ENCODE assay signal across 8 mouse cellular contexts in the genomic region with DNA sequence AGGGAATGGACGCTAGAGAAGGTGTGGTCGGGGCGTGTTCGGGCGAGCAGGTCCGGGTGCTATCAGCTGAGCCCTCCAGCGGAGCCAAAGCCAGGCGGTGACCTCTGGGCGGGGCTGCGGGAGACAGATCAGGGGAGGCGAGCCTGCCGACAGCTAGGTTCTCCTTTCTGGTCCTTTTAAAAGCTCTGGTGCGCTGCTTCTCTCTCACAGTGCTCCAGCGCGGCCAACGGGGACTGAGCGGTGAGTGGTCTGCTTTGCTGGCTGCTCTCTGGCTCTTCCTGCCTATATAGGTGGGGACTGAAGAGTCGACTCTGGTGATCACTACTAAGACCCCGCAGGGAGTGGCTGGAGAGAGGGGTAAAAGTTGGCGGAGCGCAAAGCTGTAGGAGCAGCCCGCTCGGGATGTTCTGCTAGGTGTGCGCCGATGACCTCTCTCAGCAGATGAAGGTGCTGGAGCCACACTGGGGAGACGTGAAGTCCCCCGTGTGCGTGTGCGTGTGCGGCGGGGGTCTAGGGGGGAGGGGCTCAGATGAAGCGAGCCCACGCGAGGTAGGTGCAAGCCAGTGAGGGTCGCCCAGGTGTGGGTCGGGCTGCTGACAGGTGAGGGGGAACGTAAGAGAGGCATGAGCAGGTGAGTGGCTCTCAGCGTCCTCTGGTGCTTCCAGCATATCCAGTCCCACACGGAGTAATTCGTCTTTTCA. TPM values are rescaled to one million over a fixed set of nuclear protein-coding genes. Genes with fewer than 3 reads are reported as not detected.
A peak's percentile ranks its signal among the peaks of the same experiment; 100 is the strongest.
DNase-seq lines count a peak whose midpoint lies in the region; ATAC-seq and TF ChIP-seq lines count a peak whose summit lies in the region.

No protein-coding gene starts in this region.

- no peak for TF ChIP-seq CTCF in left cerebral cortex, adult 2 months (IDR thresholded peaks at IDR 0.05)

- no peak overlapping the region for H3K27ac ChIP-seq in left cerebral cortex, adult 2 months
- peak overlapping the region; percentile 81 for H3K27ac ChIP-seq in heart, embryonic 10.5 days
- peak overlapping the region; percentile 20; the same call in 1 of the 2 replicates for H3K27ac ChIP-seq in kidney, embryonic 15.5 days
- H3K27ac ChIP-seq in stomach, embryonic 14.5 days (ENCODE audit: low read length): no peak overlapping the region

- peak overlapping the region; percentile 95 for H3K4me2 ChIP-seq in kidney, embryonic 15.5 days
- peak overlapping the region; percentile 90 for H3K4me2 ChIP-seq in stomach, embryonic 14.5 days (replicated peaks; ENCODE audit: low read depth, low read length)

- H3K4me1 ChIP-seq in heart, embryonic 10.5 days: peaks cover 30% of the 10 kb centered on the region
- peaks cover 38% of the 10 kb centered on the region for H3K4me1 ChIP-seq in kidney, embryonic 15.5 days
- peaks cover 17% of the 10 kb centered on the region for H3K4me1 ChIP-seq in stomach, embryonic 14.5 days (ENCODE audit: control insufficient read depth, insufficient read depth, low read length)

- H3K27me3 ChIP-seq in heart, embryonic 10.5 days (ENCODE audit: insufficient read depth, poor library complexity, severe bottlenecking): peaks cover 36% of the 10 kb centered on the region
- H3K27me3 ChIP-seq in kidney, embryonic 15.5 days: peaks cover 67% of the 10 kb centered on the region
- peaks cover 18% of the 10 kb centered on the region for H3K27me3 ChIP-seq in stomach, embryonic 14.5 days (ENCODE audit: control insufficient read depth, insufficient read depth, low read length)

- WGBS in heart, embryonic 10.5 days: under 1% methylated on average over 40 of the region's 40 CpGs
- under 1% methylated on average over 40 of the region's 40 CpGs for WGBS in kidney, embryonic 15.5 days
- WGBS in stomach, embryonic 14.5 days: 1% methylated on average over 40 of the region's 40 CpGs

- intact Hi-C loops in left cerebral cortex, adult 2 months (cut with DNase I): no loop called here
- intact Hi-C loops in left cerebral cortex, postnatal 14 days (cut with DNase I): no loop called here

- peak; percentile 63 for ATAC-seq in kidney, embryonic 15.5 days (replicated peaks; ENCODE audit: low FRiP score)
- peak; percentile 71 for ATAC-seq in stomach, embryonic 14.5 days (ENCODE audit: insufficient number of reproducible peaks, insufficient read depth, low FRiP score, low read depth)

- H3K36me3 ChIP-seq in heart, embryonic 10.5 days: no peaks in the 10 kb centered on the region
- H3K36me3 ChIP-seq in kidney, embryonic 15.5 days: no peaks in the 10 kb centered on the region
- no peaks in the 10 kb centered on the region for H3K36me3 ChIP-seq in stomach, embryonic 14.5 days (ENCODE audit: control insufficient read depth, insufficient read depth, low read length)

- no peak for DNase-seq in left cerebral cortex, adult 2 months (ENCODE audit: extremely low spot score in 1 of 2, low spot score in 2 of 2)
- DNase-seq in left cerebral cortex, postnatal 14 days (ENCODE audit: low spot score in 2 of 2): no peak
- DNase-seq in embryo, embryonic 10.5 days (ENCODE audit: low spot score): peak; percentile 67
- peak; percentile 82 for DNase-seq in heart, embryonic 10.5 days (ENCODE audit: low spot score)
- DNase-seq in lung, postnatal 25 days (ENCODE audit: low spot score): peak; percentile 34
- no peak for DNase-seq in right cerebral cortex, adult 2 months (ENCODE audit: low spot score in 2 of 2)

- H3K4me3 ChIP-seq in left cerebral cortex, adult 2 months: peak overlapping the region; percentile 44
- H3K4me3 ChIP-seq in heart, embryonic 10.5 days: peak overlapping the region; percentile 64
- H3K4me3 ChIP-seq in kidney, embryonic 15.5 days (replicated peaks): peak overlapping the region; percentile 49
- peak overlapping the region; percentile 38 for H3K4me3 ChIP-seq in stomach, embryonic 14.5 days (ENCODE audit: low read depth, low read length)

- no peaks in the 10 kb centered on the region for H3K9me3 ChIP-seq in heart, embryonic 10.5 days
- no peaks in the 10 kb centered on the region for H3K9me3 ChIP-seq in kidney, embryonic 15.5 days (replicated peaks)
- H3K9me3 ChIP-seq in stomach, embryonic 14.5 days (ENCODE audit: control insufficient read depth, low read depth, low read length): no peaks in the 10 kb centered on the region

- peak overlapping the region; percentile 36 for H3K9ac ChIP-seq in kidney, embryonic 15.5 days
- H3K9ac ChIP-seq in stomach, embryonic 14.5 days (replicated peaks; ENCODE audit: low read depth, low read length): peak overlapping the region; percentile 14; the same call in 1 of the 2 replicates

RNA-seq across cellular contexts. Expression of gene Upp1, which starts 0.7 kb away (rescaled TPM):
- total RNA-seq in left cerebral cortex, adult 2 months (2021): 1 to 10 TPM; 1.8 to 5.4 TPM
- 1 to 10 TPM; 1.2 to 1.9 TPM for total RNA-seq in left cerebral cortex, postnatal 14 days (2021)
- 11.9 and 18.4 TPM in 2 replicates for polyA plus RNA-seq in heart, embryonic 10.5 days (2016; fragmentation: Nextera tagmentation; extraction: Ambion mirVana)
- polyA plus RNA-seq in kidney, embryonic 15.5 days (2015; fragmentation: Nextera tagmentation; extraction: Ambion mirVana): 11.4 and 12.4 TPM in 2 replicates
- 6.0 and 8.3 TPM in 2 replicates for polyA plus RNA-seq in stomach, embryonic 14.5 days (2014; fragmentation: Nextera tagmentation; extraction: Ambion mirVana)

Comparison
In these comparisons a context has a peak if more than half of its experiments do, and no peak if none do; other contexts are left out.
1. DNase-seq: peak in embryo, embryonic 10.5 days (single experiment), heart, embryonic 10.5 days (single experiment) and lung, postnatal 25 days (single experiment); none in left cerebral cortex, adult 2 months (0 of 2), left cerebral cortex, postnatal 14 days (0 of 2) and right cerebral cortex, adult 2 months (0 of 2).
2. H3K27ac ChIP-seq: peak in heart, embryonic 10.5 days (single experiment) and kidney, embryonic 15.5 days (single experiment); none in left cerebral cortex, adult 2 months (single experiment) and stomach, embryonic 14.5 days (single experiment).
3. Peak in every context shown above with its lines, with median percentiles within 50 percentile points of each other: H3K4me3 ChIP-seq.